Mouse (Mus musculus) intestine, embryonic 15.5 days (tissue): Measurements from ENCODE around the gene Trim38. TPM values are rescaled to one million over a fixed set of nuclear protein-coding genes. Genes with fewer than 3 reads are reported as not detected.
A peak's percentile ranks its signal among the peaks of the same experiment; 100 is the strongest.
"Not testable (repeated sequence)": the region's sequence is repeated elsewhere in the genome, so short reads cannot be mapped to it uniquely, and the experiment has no call there.

Experiments
- ATAC-seq: fragments of 200-750 bp; cut with Nextera tagmentation; 2 replicates; pipeline ENCODE4 v1.8.0; 2017; ENCODE audit warnings: moderate TSS enrichment, moderate library complexity
- H3K27ac ChIP-seq: fragments of 300-500 bp; sonication (generic); 2 replicates; pipeline ENCODE4 v1.5.1; 2015; ENCODE audit warnings: mild to moderate bottlenecking, inconsistent platforms
- H3K27me3 ChIP-seq: fragments of 300-500 bp; sonication (generic); replicated peaks from 2 replicates; pipeline ENCODE4 v1.6.1; 2015; ENCODE audit warnings: inconsistent platforms
- H3K36me3 ChIP-seq: fragments of 300-500 bp; sonication (generic); 2 replicates; pipeline ENCODE4 v1.6.1; 2015; ENCODE audit warnings: inconsistent platforms
- H3K4me1 ChIP-seq: fragments of 300-500 bp; sonication (generic); replicated peaks from 2 replicates; pipeline ENCODE4 v1.6.1; 2015; ENCODE audit warnings: inconsistent platforms
- H3K4me2 ChIP-seq: fragments of 300-500 bp; sonication (generic); replicated peaks from 2 replicates; pipeline ENCODE4 v1.6.1; 2015; ENCODE audit warnings: mild to moderate bottlenecking, inconsistent platforms
- H3K4me3 ChIP-seq: fragments of 300-500 bp; sonication (generic); replicated peaks from 2 replicates; pipeline ENCODE4 v1.5.1; 2015; ENCODE audit warnings: inconsistent platforms
- H3K9ac ChIP-seq: fragments of 300-500 bp; sonication (generic); 2 replicates; pipeline ENCODE4 v1.6.1; 2015; ENCODE audit warnings: inconsistent platforms
- H3K9me3 ChIP-seq: fragments of 300-500 bp; sonication (generic); 2 replicates; pipeline ENCODE4 v1.6.1; 2016; ENCODE audit warnings: inconsistent platforms
- WGBS: fragments of 180-500 bp; shearing (Covaris S2); methylation state at CpG from one replicate; pipeline ENCODE4 v1.1.7; 2015; 5-methylcytosine and 5-hydroxymethylcytosine counted together
- polyA plus RNA-seq: library from polyadenylated mRNA; unstranded; fragments of >200 nt; fragmentation: Nextera tagmentation; extraction: Ambion mirVana; gene quantifications from 2 replicates; pipeline ENCODE4 v1.2.1, GENCODE M21; 2015

Trim38 gene
- polyA plus RNA-seq, 1 experiment from 2014 or later = not detected

DNA sequence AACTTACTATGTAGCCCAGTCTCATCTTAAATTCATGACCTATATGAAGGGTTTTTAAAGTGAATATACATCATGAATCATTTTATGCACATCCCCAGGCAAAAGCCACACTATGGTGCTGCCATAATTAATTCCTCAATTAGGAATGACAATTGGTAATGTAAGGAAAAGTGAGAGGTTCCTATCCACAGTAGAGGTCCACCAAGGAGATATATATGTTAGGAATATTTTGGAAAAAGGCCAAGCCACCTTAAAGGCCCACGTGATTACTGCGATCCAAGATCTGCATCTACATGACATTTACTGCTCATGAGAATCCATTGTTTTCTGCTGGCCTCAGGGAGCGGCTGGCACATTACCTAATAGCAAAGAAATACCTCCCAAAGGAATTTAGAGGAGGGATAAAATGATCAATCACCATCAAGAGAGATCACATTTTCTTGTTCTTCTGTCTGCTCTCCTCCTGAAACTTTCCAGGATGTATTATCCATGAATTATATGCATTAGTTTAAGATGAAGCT, 10.4 kb upstream of the Trim38 start:
- H3K4me2 ChIP-seq = no peak overlapping the region
- H3K9me3 ChIP-seq = no peaks in the 10 kb centered on the region
- H3K4me1 ChIP-seq = peaks cover 9% of the 10 kb centered on the region
- 70% methylated on average over 3 of the region's 3 CpGs for WGBS
- H3K27ac ChIP-seq = no peak overlapping the region
- no peaks in the 10 kb centered on the region for H3K36me3 ChIP-seq
- H3K9ac ChIP-seq = no peak overlapping the region
- ATAC-seq = no peak
- H3K27me3 ChIP-seq = no peaks in the 10 kb centered on the region
- H3K4me3 ChIP-seq = no peak overlapping the region

- no peak for ATAC-seq
- 82% methylated on average over 1 of the region's 1 CpGs for WGBS
- H3K27me3 ChIP-seq = no peaks in the 10 kb centered on the region
- H3K4me2 ChIP-seq = peak overlapping the region; percentile 86
- H3K36me3 ChIP-seq = no peaks in the 10 kb centered on the region
- H3K4me3 ChIP-seq = peak overlapping the region; percentile 42; the same call in 1 of the 2 replicates
- no peaks in the 10 kb centered on the region for H3K9me3 ChIP-seq
- H3K9ac ChIP-seq = peak overlapping the region; percentile 44; the same call in 1 of the 2 replicates
- peak overlapping the region; percentile 84 for H3K27ac ChIP-seq
- H3K4me1 ChIP-seq = peaks cover 12% of the 10 kb centered on the region
Measured at GRCm38 (mm10) chr13:23759916-23760239, 9.8 kb upstream of the Trim38 start.

DNA sequence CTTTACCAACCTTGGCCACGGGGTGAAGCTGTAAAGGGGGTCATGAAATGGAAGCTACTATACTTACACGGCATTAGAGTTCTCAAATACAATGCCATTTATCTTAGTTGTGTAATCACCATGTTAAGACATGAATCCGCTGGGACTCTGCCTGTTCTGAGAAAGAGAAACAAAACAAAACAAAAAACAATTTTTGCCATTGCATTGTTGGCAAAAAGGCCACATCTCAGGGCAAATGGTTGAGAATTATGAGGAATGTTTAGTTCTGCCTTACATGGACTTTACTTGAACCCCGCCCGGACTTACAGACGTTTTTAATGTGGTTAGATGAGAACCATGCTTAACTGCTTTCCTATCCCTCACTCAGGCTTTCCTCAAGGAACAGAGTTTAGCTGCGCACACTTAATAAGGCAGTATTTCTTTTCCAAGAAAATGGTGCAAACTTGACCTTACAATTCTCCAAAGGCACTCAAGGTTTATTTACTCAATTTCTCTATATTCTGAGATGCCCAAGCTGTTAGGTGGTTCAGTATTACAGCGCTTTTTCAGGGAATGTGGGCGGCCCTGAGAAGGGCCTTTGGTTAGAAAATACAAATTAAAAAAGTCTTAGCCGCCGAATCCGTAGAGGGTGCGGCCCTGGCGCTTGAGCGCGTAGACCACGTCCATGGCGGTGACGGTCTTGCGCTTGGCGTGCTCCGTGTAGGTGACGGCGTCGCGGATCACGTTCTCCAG, 9.3 kb upstream of the Trim38 start:
- H3K9ac ChIP-seq = peak overlapping the region; percentile 44
- H3K27ac ChIP-seq = peak overlapping the region; percentile 84
- no peaks in the 10 kb centered on the region for H3K9me3 ChIP-seq
- H3K27me3 ChIP-seq = no peaks in the 10 kb centered on the region
- no peaks in the 10 kb centered on the region for H3K36me3 ChIP-seq
- H3K4me3 ChIP-seq = peak overlapping the region; percentile 42
- H3K4me1 ChIP-seq = peaks cover 12% of the 10 kb centered on the region
- WGBS = 2% methylated on average over 22 of the region's 27 CpGs
- H3K4me2 ChIP-seq = peak overlapping the region; percentile 86
- no peak for ATAC-seq

DNA sequence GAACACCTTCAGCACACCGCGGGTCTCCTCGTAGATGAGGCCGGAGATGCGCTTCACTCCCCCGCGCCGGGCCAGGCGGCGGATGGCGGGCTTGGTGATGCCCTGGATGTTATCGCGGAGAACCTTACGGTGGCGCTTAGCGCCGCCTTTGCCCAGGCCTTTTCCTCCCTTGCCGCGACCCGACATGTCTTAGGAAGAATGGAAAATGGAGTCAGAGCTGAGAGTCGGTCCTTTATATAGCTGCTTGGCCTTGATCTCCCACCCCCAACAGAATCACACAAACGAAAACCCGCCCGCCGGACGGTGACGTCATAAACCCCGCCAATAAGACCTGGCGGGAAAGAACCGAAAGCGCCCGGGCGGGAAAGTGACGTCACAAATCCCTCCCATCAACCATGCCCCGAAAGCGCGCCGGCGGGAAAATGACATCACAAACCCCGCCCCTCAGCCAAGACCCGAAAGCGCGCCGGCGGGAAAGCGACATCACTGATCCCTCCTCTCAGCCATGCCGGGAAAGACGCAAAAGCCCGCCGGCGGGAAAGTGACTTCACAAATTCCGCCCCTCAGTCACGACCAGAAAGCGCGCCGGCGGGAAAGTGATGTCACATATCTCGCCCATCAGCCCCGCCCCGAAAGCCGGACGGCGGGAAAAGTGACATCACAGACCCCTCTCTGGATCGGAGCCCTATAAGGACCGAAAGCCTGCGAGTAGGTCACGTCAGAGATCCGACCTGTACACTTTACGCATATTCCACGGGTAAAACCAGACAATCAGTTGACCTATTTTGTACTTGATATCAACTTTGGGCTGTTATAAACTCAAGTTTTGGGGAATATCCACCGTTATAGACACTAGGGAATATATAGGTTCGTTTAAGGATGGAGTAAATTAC, 8.5 kb upstream of the Trim38 start, which contains the start of gene Hist1h4a:
TSS of gene Hist1h4a (minus strand) at position 259 of the 893 bp plus-strand sequence.
- peak; percentile 77 for ATAC-seq
- H3K9me3 ChIP-seq = no peaks in the 10 kb centered on the region
- under 1% methylated on average over 67 of the region's 72 CpGs for WGBS

GRCm38 (mm10) chr13:23761871-23762821, 7.6 kb upstream of the Trim38 start, which contains the start of gene Hist1h3a:
Hist1h3a (minus strand) TSS chr13:23762386.
- peaks cover 12% of the 10 kb centered on the region for H3K4me1 ChIP-seq
- not testable (repeated sequence) for H3K27me3 ChIP-seq, H3K36me3 ChIP-seq, H3K9me3 ChIP-seq
- under 1% methylated on average over 36 of the region's 52 CpGs for WGBS
- peak within 1 kb of the TSS; percentile 47 for H3K9ac ChIP-seq
- peak within 1 kb of the TSS; percentile 86 for H3K4me2 ChIP-seq
- peak; percentile 73 for ATAC-seq
- peak within 1 kb of the TSS; percentile 97 for H3K27ac ChIP-seq
- H3K4me3 ChIP-seq = peak within 1 kb of the TSS; percentile 50

More for the DNA sequence above, 8.5 kb upstream of the Trim38 start, which contains the start of gene Hist1h4a:
- H3K27me3 ChIP-seq = no peaks in the 10 kb centered on the region
- H3K27ac ChIP-seq = peak within 1 kb of the TSS; percentile 97
- H3K4me2 ChIP-seq = peak within 1 kb of the TSS; percentile 86
- H3K4me1 ChIP-seq = peaks cover 12% of the 10 kb centered on the region
- peak within 1 kb of the TSS; percentile 47 for H3K9ac ChIP-seq
- H3K36me3 ChIP-seq = no peaks in the 10 kb centered on the region
- H3K4me3 ChIP-seq = peak within 1 kb of the TSS; percentile 42

DNA sequence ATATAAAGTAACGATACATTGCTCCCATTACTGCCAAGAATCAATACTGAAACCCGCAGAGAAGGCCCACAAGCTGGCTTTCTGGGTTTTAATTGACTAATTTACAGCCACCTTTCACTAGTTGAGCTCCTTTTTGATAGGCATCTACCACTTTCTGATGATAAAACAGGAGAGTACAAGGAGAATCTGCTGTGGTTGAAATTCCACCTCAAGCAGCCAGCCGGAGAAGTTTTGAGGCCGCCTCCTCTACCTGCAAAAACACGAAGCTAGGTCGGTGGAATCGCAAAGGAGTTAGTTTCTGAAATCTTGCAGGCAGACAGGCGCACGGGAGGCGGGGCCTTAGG, 6.5 kb upstream of the Trim38 start:
- H3K27me3 ChIP-seq = no peaks in the 10 kb centered on the region
- no peak for ATAC-seq
- H3K36me3 ChIP-seq = no peaks in the 10 kb centered on the region
- peak overlapping the region; percentile 97 for H3K27ac ChIP-seq
- peak overlapping the region; percentile 47 for H3K9ac ChIP-seq
- no peaks in the 10 kb centered on the region for H3K9me3 ChIP-seq
- H3K4me3 ChIP-seq = peak overlapping the region; percentile 50
- peaks cover 12% of the 10 kb centered on the region for H3K4me1 ChIP-seq
- WGBS = 0% methylated on average over 10 of the region's 10 CpGs
- peak overlapping the region; percentile 86 for H3K4me2 ChIP-seq

GRCm38 (mm10) chr13:23763586-23764323, 6.0 kb upstream of the Trim38 start, which contains the start of gene Hist1h1a:
Hist1h1a (plus strand) TSS chr13:23763666.
- H3K4me1 ChIP-seq = peaks cover 12% of the 10 kb centered on the region
- peak; percentile 76 for ATAC-seq
- WGBS = 4% methylated on average over 34 of the region's 34 CpGs
- no peaks in the 10 kb centered on the region for H3K27me3 ChIP-seq
- no peaks in the 10 kb centered on the region for H3K36me3 ChIP-seq
- H3K9ac ChIP-seq = peak within 1 kb of the TSS; percentile 73
- no peaks in the 10 kb centered on the region for H3K9me3 ChIP-seq
- peak within 1 kb of the TSS; percentile 50 for H3K4me3 ChIP-seq
- peak within 1 kb of the TSS; percentile 86 for H3K4me2 ChIP-seq
- peak within 1 kb of the TSS; percentile 97 for H3K27ac ChIP-seq

- Histone ChIP-seq H3K9ac (peak overlapping the region; percentile 73), H3K9me3 (no peaks in the 10 kb centered on the region), H3K27ac (peak overlapping the region; percentile 97), H3K36me3 (no peaks in the 10 kb centered on the region), H3K4me1 (peaks cover 12% of the 10 kb centered on the region), H3K4me3 (peak overlapping the region; percentile 50), H3K27me3 (no peaks in the 10 kb centered on the region), H3K4me2 (peak overlapping the region; percentile 86)
- 36% methylated on average over 12 of the region's 12 CpGs for WGBS
- no peak for ATAC-seq
Measured at GRCm38 (mm10) chr13:23764324-23765171, 5.2 kb upstream of the Trim38 start.

GRCm38 (mm10) chr13:23765172-23765513, 4.6 kb upstream of the Trim38 start:
- Histone ChIP-seq H3K27ac (no peak overlapping the region), H3K4me2 (no peak overlapping the region), H3K4me3 (no peak overlapping the region), H3K4me1 (peaks cover 10% of the 10 kb centered on the region), H3K9me3 (no peaks in the 10 kb centered on the region), H3K27me3 (no peaks in the 10 kb centered on the region), H3K9ac (no peak overlapping the region), H3K36me3 (no peaks in the 10 kb centered on the region)
- no peak for ATAC-seq
- WGBS = 69% methylated on average over 1 of the region's 1 CpGs

- Histone ChIP-seq H3K4me1 (peaks cover 6% of the 10 kb centered on the region), H3K9ac (no peak overlapping the region), H3K27me3 (no peaks in the 10 kb centered on the region), H3K9me3 (no peaks in the 10 kb centered on the region), H3K36me3 (no peaks in the 10 kb centered on the region), H3K27ac (no peak overlapping the region), H3K4me2 (no peak overlapping the region), H3K4me3 (no peak overlapping the region)
- ATAC-seq = no peak
Measured at GRCm38 (mm10) chr13:23766772-23767171, 2.9 kb upstream of the Trim38 start.
